Mouse (Mus musculus) thymus, adult 2 months (tissue): Measurements from ENCODE around the gene Tbc1d2b. TPM values are rescaled to one million over a fixed set of nuclear protein-coding genes. Genes with fewer than 3 reads are reported as not detected.
A peak's percentile ranks its signal among the peaks of the same experiment; 100 is the strongest.

Source experiments
- DNase-seq: peaks from one replicate; pipeline ENCODE4 v3.0.0; 2021
- H3K27ac ChIP-seq: fragments of 200-500 bp; 2 replicates; pipeline ENCODE4 v1.5.1; 2012; ENCODE audit warnings: low read length, control low read depth; ENCODE audit not compliant: control insufficient read depth, insufficient read depth
- H3K27me3 ChIP-seq: fragments of 200-500 bp; 2 replicates; pipeline ENCODE4 v1.6.1; 2012; ENCODE audit warnings: mild to moderate bottlenecking, low read length, moderate library complexity, mixed read lengths; ENCODE audit not compliant: control insufficient read depth, insufficient read depth
- H3K36me3 ChIP-seq: fragments of 200-500 bp; 2 replicates; pipeline ENCODE4 v1.6.1; 2012; ENCODE audit warnings: mild to moderate bottlenecking, low read length, moderate library complexity; ENCODE audit not compliant: control insufficient read depth, insufficient read depth
- H3K4me1 ChIP-seq: fragments of 200-500 bp; replicated peaks from 2 replicates; pipeline ENCODE4 v1.6.1; 2012; ENCODE audit warnings: low read length; ENCODE audit not compliant: control insufficient read depth, insufficient read depth
- H3K4me3 ChIP-seq: fragments of 200-500 bp; 2 replicates; pipeline ENCODE4 v1.5.1; 2012; ENCODE audit warnings: mild to moderate bottlenecking, low read length, control low read depth, moderate library complexity; ENCODE audit not compliant: control insufficient read depth, insufficient read depth
- CTCF ChIP-seq: fragments of 200-500 bp; IDR thresholded peaks from 2 replicates; pipeline ENCODE4 v1.5.1; 2012; ENCODE audit warnings: mild to moderate bottlenecking, control low read depth, low read length, moderate library complexity, borderline replicate concordance; ENCODE audit not compliant: control insufficient read depth, poor library complexity, insufficient read depth; ENCODE audit errors: extremely low read depth
- POLR2A ChIP-seq: fragments of 200-500 bp; IDR thresholded peaks from 2 replicates; pipeline ENCODE4 v1.6.1; 2012; ENCODE audit warnings: mild to moderate bottlenecking, low read length, control low read depth, moderate library complexity; ENCODE audit not compliant: control insufficient read depth, poor library complexity, insufficient read depth; ENCODE audit errors: extremely low read depth
- WGBS: fragments of 180-500 bp; shearing (Covaris S2); methylation state at CpG from one replicate; pipeline ENCODE4 v1.1.7; 2018; 5-methylcytosine and 5-hydroxymethylcytosine counted together
- polyA plus RNA-seq: library from polyadenylated mRNA; depleted of rRNA; stranded (reverse); fragments of >200 nt; gene quantifications from 2 replicates; pipeline ENCODE4 v1.2.3, GENCODE M21; 2012

Tbc1d2b gene
- polyA plus RNA-seq, 1 experiment, result 59.1 TPM

- H3K36me3 ChIP-seq, result no peaks in the 10 kb centered on the region
- peaks cover 29% of the 10 kb centered on the region for H3K4me1 ChIP-seq
- H3K4me3 ChIP-seq, result no peak overlapping the region
Measured at GRCm38 (mm10) chr9:90266059-90266458, 4.5 kb downstream of the Tbc1d2b start.

GRCm38 (mm10) chr9:90265322-90266039 lies 5.1 kb downstream of the Tbc1d2b start:
- Histone ChIP-seq H3K36me3 (no peaks in the 10 kb centered on the region), H3K27ac (no peak overlapping the region), H3K4me3 (no peak overlapping the region), H3K27me3 (no peaks in the 10 kb centered on the region), H3K4me1 (peaks cover 35% of the 10 kb centered on the region)
- WGBS, result 45% methylated on average over 5 of the region's 5 CpGs
- TF ChIP-seq POLR2A, result no peak
- no peak for TF ChIP-seq CTCF
- DNase-seq, result peak; percentile 0

More at GRCm38 (mm10) chr9:90266059-90266458, 4.5 kb downstream of the Tbc1d2b start:
- peak; percentile 2 for DNase-seq
- WGBS, result 75% methylated on average over 10 of the region's 10 CpGs
- Histone ChIP-seq H3K27me3 (no peaks in the 10 kb centered on the region), H3K27ac (no peak overlapping the region)
- no peak for TF ChIP-seq CTCF
- no peak for TF ChIP-seq POLR2A

- Histone ChIP-seq H3K27me3 (no peaks in the 10 kb centered on the region), H3K4me1 (peaks cover 41% of the 10 kb centered on the region), H3K36me3 (no peaks in the 10 kb centered on the region), H3K4me3 (no peak overlapping the region), H3K27ac (no peak overlapping the region)
- WGBS, result 96% methylated on average over 4 of the region's 4 CpGs
- DNase-seq, result peak; percentile 0
- TF ChIP-seq POLR2A, result no peak
- TF ChIP-seq CTCF, result no peak
Measured at GRCm38 (mm10) chr9:90263340-90263679, 7.3 kb downstream of the Tbc1d2b start.

GRCm38 (mm10) chr9:90262591-90263339 lies 7.8 kb downstream of the Tbc1d2b start:
- no peak overlapping the region for H3K27ac ChIP-seq
- no peaks in the 10 kb centered on the region for H3K27me3 ChIP-seq
- no peak for TF ChIP-seq CTCF
- TF ChIP-seq POLR2A, result no peak
- peaks cover 46% of the 10 kb centered on the region for H3K4me1 ChIP-seq
- DNase-seq, result no peak
- H3K36me3 ChIP-seq, result no peaks in the 10 kb centered on the region
- no peak overlapping the region for H3K4me3 ChIP-seq
- 93% methylated on average over 7 of the region's 7 CpGs for WGBS

GRCm38 (mm10) chr9:90262063-90262462 lies 8.5 kb downstream of the Tbc1d2b start:
- peak; percentile 1 for DNase-seq
- H3K27ac ChIP-seq, result no peak overlapping the region
- no peaks in the 10 kb centered on the region for H3K36me3 ChIP-seq
- no peak overlapping the region for H3K4me3 ChIP-seq
- no peak for TF ChIP-seq CTCF
- TF ChIP-seq POLR2A, result no peak
- peaks cover 50% of the 10 kb centered on the region for H3K4me1 ChIP-seq
- 79% methylated on average over 3 of the region's 3 CpGs for WGBS
- no peaks in the 10 kb centered on the region for H3K27me3 ChIP-seq

GRCm38 (mm10) chr9:90260600-90261375 lies 9.8 kb downstream of the Tbc1d2b start:
- no peak overlapping the region for H3K4me3 ChIP-seq
- peaks cover 46% of the 10 kb centered on the region for H3K4me1 ChIP-seq
- no peaks in the 10 kb centered on the region for H3K36me3 ChIP-seq
- no peak overlapping the region for H3K27ac ChIP-seq
- no peaks in the 10 kb centered on the region for H3K27me3 ChIP-seq
- DNase-seq, result peak; percentile 2
- WGBS, result 88% methylated on average over 13 of the region's 13 CpGs
- no peak for TF ChIP-seq POLR2A
- TF ChIP-seq CTCF, result no peak
